Mouse (Mus musculus) embryonic fibroblast, embryonic 13.5 days (primary cell): ENCODE results near the gene Sult2b1.

Source experiments
- CTCF ChIP-seq: IDR thresholded peaks from 2 replicates; pipeline ENCODE4 v1.5.1; 2011; ENCODE audit warnings: mild to moderate bottlenecking, control low read depth, low read length, moderate library complexity, borderline replicate concordance; ENCODE audit not compliant: insufficient read depth
- POLR2A ChIP-seq: IDR thresholded peaks from 2 replicates; pipeline ENCODE4 v1.6.1; 2011; ENCODE audit warnings: low read depth, mild to moderate bottlenecking, control low read depth, low read length, moderate library complexity

- no peak for TF ChIP-seq CTCF
- TF ChIP-seq POLR2A, result no peak
These were observed 84.8 kb downstream of the Sult2b1 start, which contains the start of gene Car11 for GRCm38 (mm10) chr7:45699523-45700141.
